Mouse (Mus musculus): ENCODE results near the gene Pole4. TPM values are rescaled to one million over a fixed set of nuclear protein-coding genes. Genes with fewer than 3 reads are reported as not detected.
"Not testable (repeated sequence)": the region's sequence is repeated elsewhere in the genome, so short reads cannot be mapped to it uniquely, and the experiment has no call there.

Gene Pole4
- total and polyA plus RNA-seq, 3 experiments: 49.7 to 178 (median 79.8) TPM

DNA sequence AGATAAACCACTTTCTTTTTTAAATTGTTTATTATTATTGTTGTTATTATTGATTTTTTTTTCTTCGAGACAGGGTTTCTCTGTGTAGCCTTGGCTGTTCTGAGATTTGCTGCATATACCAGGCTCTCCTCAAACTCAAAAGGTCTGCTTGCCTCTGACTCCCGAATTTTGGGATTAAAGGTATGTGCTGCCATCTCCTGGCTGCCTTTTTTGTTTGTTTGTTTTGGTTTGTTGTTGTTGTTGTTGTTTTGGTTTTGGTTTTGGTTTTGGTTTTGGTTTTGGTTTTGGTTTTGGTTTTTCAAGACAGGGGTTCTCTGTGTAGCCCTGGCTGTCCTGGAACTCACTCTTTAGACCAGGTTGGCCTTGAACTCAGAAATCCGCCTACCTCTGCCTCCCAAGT lies 27.5 kb downstream of the Pole4 start:
- H3K27me3 ChIP-seq (replicated peaks); H3K27ac ChIP-seq (ENCODE audit: insufficient read depth, low read depth); H3K36me3 ChIP-seq (replicated peaks in 1 of 2; ENCODE audit: control insufficient read depth in 1 of 2, insufficient read depth in 1 of 2, low read length in 1 of 2); DNase-seq (ENCODE audit: extremely low read depth); dilution Hi-C loops (cut with MboI; ENCODE audit: extremely low pct_ligation_motif_present, extremely low pct_unique_long_range_greater_than_20kb, low sequenced_read_pairs); H3K4me1 ChIP-seq (ENCODE audit: control insufficient read depth in 1 of 2, insufficient read depth in 2 of 2); H3K9me3 ChIP-seq (replicated peaks; ENCODE audit: low read length); H3K9ac ChIP-seq (ENCODE audit: insufficient read depth, low read depth); H3K4me3 ChIP-seq (replicated peaks in 1 of 3; ENCODE audit: low read depth in 2 of 3, low read length in 2 of 3, poor library complexity in 1 of 3); in situ Hi-C loops (cut with MboI; ENCODE audit: low pct_ligation_motif_present, low pct_unique_long_range_greater_than_20kb, low sequenced_read_pairs); H3K4me2 ChIP-seq (ENCODE audit: insufficient read depth, low read depth, poor library complexity, severe bottlenecking); H3K79me2 ChIP-seq (replicated peaks; ENCODE audit: control insufficient read depth, extremely low read depth, insufficient read depth, poor library complexity, severe bottlenecking): not testable (repeated sequence)

DNA sequence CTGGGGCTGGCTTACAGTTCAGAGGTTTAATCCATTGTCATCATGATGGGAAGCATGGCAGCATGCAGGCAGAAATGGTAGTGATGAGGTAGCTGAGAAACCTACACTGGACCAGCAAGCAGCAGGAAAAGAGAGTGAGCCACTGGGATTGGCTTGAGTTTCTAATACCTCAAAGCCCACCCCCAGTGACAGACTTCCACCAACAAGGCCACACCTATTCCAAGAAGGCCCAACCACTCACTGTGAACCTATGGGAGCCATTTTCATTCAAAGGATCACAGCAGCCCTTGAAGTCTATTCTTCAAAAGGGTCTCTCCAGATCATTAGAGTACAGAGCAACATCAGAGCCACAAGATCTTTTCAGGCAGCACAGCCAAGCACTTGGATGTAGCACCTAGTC lies 38.7 kb downstream of the Pole4 start:
- in situ Hi-C loops (cut with MboI; ENCODE audit: low pct_ligation_motif_present, low pct_unique_long_range_greater_than_20kb, low sequenced_read_pairs) (no loop called here), dilution Hi-C loops (cut with MboI; ENCODE audit: extremely low pct_ligation_motif_present, extremely low pct_unique_long_range_greater_than_20kb, low sequenced_read_pairs) (no loop called here)
- H3K4me3 ChIP-seq (replicated peaks in 1 of 3; ENCODE audit: low read depth in 2 of 3, low read length in 2 of 3, poor library complexity in 1 of 3): no peak overlapping the region

DNA sequence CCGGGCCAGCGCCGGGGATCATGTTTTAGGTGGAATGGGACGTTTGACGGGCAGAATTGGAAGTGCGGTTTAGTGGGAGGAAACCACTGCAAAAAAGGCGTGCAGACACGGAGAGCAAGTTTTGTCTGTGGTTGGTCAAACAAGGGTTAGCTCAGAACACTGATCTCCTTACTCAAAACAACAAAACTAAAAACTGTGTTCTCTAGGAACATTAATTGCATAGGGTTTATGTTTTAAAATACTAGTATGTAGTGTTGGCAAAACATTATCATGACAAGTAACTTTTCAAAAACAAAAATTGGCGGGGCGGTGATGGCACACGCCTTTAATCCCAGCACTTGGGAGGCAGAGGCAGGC lies 52.0 kb downstream of the Pole4 start:
- in situ Hi-C loops (cut with MboI; ENCODE audit: low pct_ligation_motif_present, low pct_unique_long_range_greater_than_20kb, low sequenced_read_pairs): no loop called here
- TF ChIP-seq NRF1 (IDR thresholded peaks at IDR 0.05; ENCODE audit: low read depth, low read length) (no peak), BHLHE40 (IDR thresholded peaks at IDR 0.05; ENCODE audit: low read depth, low read length) (no peak), MAFK (IDR thresholded peaks at IDR 0.05; ENCODE audit: insufficient replicate concordance, low read length) (no peak), MAZ (IDR thresholded peaks at IDR 0.05; ENCODE audit: low read depth, low read length) (peak; percentile 60; the same call in 1 of the 2 replicates), SIN3A (IDR thresholded peaks at IDR 0.05; ENCODE audit: low read length) (no peak), CHD1 (IDR thresholded peaks at IDR 0.05; ENCODE audit: low read depth, low read length) (no peak), TBP (conservative IDR thresholded peaks at IDR 0.05; ENCODE audit: low read depth, low read length) (0 out of 2 replicates have a peak, but pooled peaks have one; percentile 6), EP300 (IDR thresholded peaks at IDR 0.05; ENCODE audit: low read length) (0 out of 2 replicates have a peak, but pooled peaks have one; percentile 21), MAX (IDR thresholded peaks at IDR 0.05; ENCODE audit: low read length) (no peak)
- Histone ChIP-seq H3K4me1 (ENCODE audit: control insufficient read depth in 1 of 2, insufficient read depth in 2 of 2) (peaks cover 4 to 37% of the 10 kb centered on the region in 2 experiments; a peak in 2 of 4 replicates), H3K27ac (ENCODE audit: insufficient read depth, low read depth) (peak overlapping the region; percentile 22), H3K9me3 (replicated peaks; ENCODE audit: low read length) (no peaks in the 10 kb centered on the region), H3K4me3 (replicated peaks in 1 of 3; ENCODE audit: low read depth in 2 of 3, low read length in 2 of 3, poor library complexity in 1 of 3) (peak overlapping the region; percentile 59 to 68 (median 62)), H3K27me3 (replicated peaks) (no peaks in the 10 kb centered on the region), H3K4me2 (ENCODE audit: insufficient read depth, low read depth, poor library complexity, severe bottlenecking) (peak overlapping the region; percentile 3; the same call in 1 of the 2 replicates), H3K79me2 (replicated peaks; ENCODE audit: control insufficient read depth, extremely low read depth, insufficient read depth, poor library complexity, severe bottlenecking) (peaks cover 6% of the 10 kb centered on the region), H3K9ac (ENCODE audit: insufficient read depth, low read depth) (peak overlapping the region; percentile 65), H3K36me3 (replicated peaks in 1 of 2; ENCODE audit: control insufficient read depth in 1 of 2, insufficient read depth in 1 of 2, low read length in 1 of 2) (peaks cover 7 to 23% of the 10 kb centered on the region in 2 experiments)
- dilution Hi-C loops (cut with MboI; ENCODE audit: extremely low pct_ligation_motif_present, extremely low pct_unique_long_range_greater_than_20kb, low sequenced_read_pairs): no loop called here
- no peak for DNase-seq (ENCODE audit: extremely low read depth)

More for the DNA sequence above, 38.7 kb downstream of the Pole4 start:
- H3K79me2 ChIP-seq (replicated peaks; ENCODE audit: control insufficient read depth, extremely low read depth, insufficient read depth, poor library complexity, severe bottlenecking): no peaks in the 10 kb centered on the region
- no peaks in the 10 kb centered on the region for H3K36me3 ChIP-seq (replicated peaks in 1 of 2; ENCODE audit: control insufficient read depth in 1 of 2, insufficient read depth in 1 of 2, low read length in 1 of 2)
- H3K27me3 ChIP-seq (replicated peaks): no peaks in the 10 kb centered on the region
- no peak overlapping the region for H3K9ac ChIP-seq (ENCODE audit: insufficient read depth, low read depth)
- no peak overlapping the region for H3K4me2 ChIP-seq (ENCODE audit: insufficient read depth, low read depth, poor library complexity, severe bottlenecking)
- H3K4me1 ChIP-seq (ENCODE audit: control insufficient read depth in 1 of 2, insufficient read depth in 2 of 2): no peaks in the 10 kb centered on the region
- DNase-seq (ENCODE audit: extremely low read depth): no peak
- H3K9me3 ChIP-seq (replicated peaks; ENCODE audit: low read length): peaks cover 10% of the 10 kb centered on the region
- no peak overlapping the region for H3K27ac ChIP-seq (ENCODE audit: insufficient read depth, low read depth)
- TF ChIP-seq MAX (IDR thresholded peaks at IDR 0.05; ENCODE audit: low read length) (no peak), TBP (conservative IDR thresholded peaks at IDR 0.05; ENCODE audit: low read depth, low read length) (no peak), CHD1 (IDR thresholded peaks at IDR 0.05; ENCODE audit: low read depth, low read length) (no peak), EP300 (IDR thresholded peaks at IDR 0.05; ENCODE audit: low read length) (no peak), HCFC1 (IDR thresholded peaks at IDR 0.05; ENCODE audit: low read depth, low read length) (no peak), UBTF (IDR thresholded peaks at IDR 0.05; ENCODE audit: low read depth, low read length) (no peak), IRF4 (IDR thresholded peaks at IDR 0.05; ENCODE audit: low read depth, low read length) (no peak), CTCF (conservative IDR thresholded peaks at IDR 0.05 in 1 of 2, IDR thresholded peaks at IDR 0.05 in 1 of 2; ENCODE audit: low read depth in 2 of 2, low read length in 2 of 2) (no peak), SMC3 (IDR thresholded peaks at IDR 0.05; ENCODE audit: low read depth, low read length) (no peak), SIN3A (IDR thresholded peaks at IDR 0.05; ENCODE audit: low read length) (no peak), BHLHE40 (IDR thresholded peaks at IDR 0.05; ENCODE audit: low read depth, low read length) (no peak), MXI1 (IDR thresholded peaks at IDR 0.05; ENCODE audit: low read depth, low read length) (no peak), POLR2AphosphoS2 (IDR thresholded peaks at IDR 0.05; ENCODE audit: low read depth, low read length) (no peak), MAZ (IDR thresholded peaks at IDR 0.05; ENCODE audit: low read depth, low read length) (no peak)
